Mouse (Mus musculus) myocyte (in vitro differentiated cells): Measurements from ENCODE around the gene Eef1akmt2. TPM values are rescaled to one million over a fixed set of nuclear protein-coding genes. Genes with fewer than 3 reads are reported as not detected.

Source experiments
- H3K27me3 ChIP-seq: one replicate; pipeline ENCODE4 v1.6.1; 2011; ENCODE audit not compliant: control insufficient read depth, insufficient read depth, insufficient read length
- H3K36me3 ChIP-seq: one replicate; pipeline ENCODE4 v1.6.1; 2011; ENCODE audit not compliant: control insufficient read depth, insufficient read depth
- H3K4me2 ChIP-seq: one replicate; pipeline ENCODE4 v1.6.1; 2011; ENCODE audit warnings: low read depth, control low read depth
- H3K4me3 ChIP-seq: one replicate; pipeline ENCODE4 v1.5.1; 2011; ENCODE audit warnings: mild to moderate bottlenecking, control low read depth, moderate library complexity
- H3K79me2 ChIP-seq: one replicate; pipeline ENCODE4 v1.6.1; 2011; ENCODE audit not compliant: control insufficient read depth, insufficient read depth
- H3ac ChIP-seq: one replicate; pipeline ENCODE4 v1.6.1; 2011; ENCODE audit not compliant: control insufficient read depth, insufficient read length
- CEBPB ChIP-seq: IDR thresholded peaks from 2 replicates; pipeline ENCODE4 v1.6.1; 2011; ENCODE audit warnings: mild to moderate bottlenecking, moderate library complexity; ENCODE audit not compliant: poor library complexity, insufficient read depth, severe bottlenecking
- E2F4 ChIP-seq: IDR thresholded peaks from one replicate; pipeline ENCODE4 v1.6.1; 2011; ENCODE audit warnings: mild to moderate bottlenecking, control low read depth, moderate library complexity; ENCODE audit not compliant: insufficient read depth
- MAX ChIP-seq: IDR thresholded peaks from one replicate; pipeline ENCODE4 v1.6.1; 2011; ENCODE audit warnings: low read depth, mild to moderate bottlenecking, control low read depth
- MYOD1 ChIP-seq, 3 experiments: IDR thresholded peaks; one replicate each; pipeline ENCODE4 v1.6.1; 2011; ENCODE audit warnings: control low read depth in 2 of 3, low read depth in 2 of 3, mild to moderate bottlenecking in 2 of 3, moderate library complexity in 1 of 3; ENCODE audit not compliant: insufficient read length in 2 of 3, control insufficient read depth in 1 of 3
- MYOG ChIP-seq, 3 experiments: IDR thresholded peaks; one replicate each; pipeline ENCODE4 v1.6.1; 2011; ENCODE audit warnings: control low read depth in 2 of 3, low read depth in 2 of 3, mild to moderate bottlenecking in 2 of 3; ENCODE audit not compliant: insufficient read length in 2 of 3, control insufficient read depth in 1 of 3, insufficient read depth in 1 of 3
- POLR2A ChIP-seq: IDR thresholded peaks from one replicate; pipeline ENCODE4 v1.6.1; 2011; ENCODE audit warnings: low read depth, mild to moderate bottlenecking, control low read depth, moderate library complexity; ENCODE audit not compliant: insufficient read length
- POLR2AphosphoS2 ChIP-seq: IDR thresholded peaks from one replicate; pipeline ENCODE4 v1.6.1; 2011; ENCODE audit warnings: low read depth, control low read depth; ENCODE audit not compliant: insufficient read length
- REST ChIP-seq: IDR thresholded peaks from one replicate; pipeline ENCODE4 v1.6.1; 2011; ENCODE audit warnings: mild to moderate bottlenecking, control low read depth, moderate library complexity; ENCODE audit not compliant: insufficient read depth, insufficient read length
- SRF ChIP-seq: IDR thresholded peaks from one replicate; pipeline ENCODE4 v1.6.1; 2011; ENCODE audit warnings: low read depth; ENCODE audit not compliant: control insufficient read depth, insufficient read length
- TCF12 ChIP-seq: IDR thresholded peaks from one replicate; pipeline ENCODE4 v1.6.1; 2011; ENCODE audit warnings: mild to moderate bottlenecking, control low read depth; ENCODE audit not compliant: poor library complexity, insufficient read depth, severe bottlenecking
- TCF3 ChIP-seq: IDR thresholded peaks from one replicate; pipeline ENCODE4 v1.6.1; 2011; ENCODE audit warnings: low read depth, control low read depth; ENCODE audit not compliant: insufficient read length
- USF1 ChIP-seq: IDR thresholded peaks from one replicate; pipeline ENCODE4 v1.6.1; 2011; ENCODE audit warnings: low read depth, mild to moderate bottlenecking, control low read depth, moderate library complexity
- polyA plus RNA-seq: library from polyadenylated mRNA; unstranded; fragments of >200 nt; fragmentation: generic; extraction: Trizol; gene quantifications from one replicate; pipeline ENCODE4 v1.2.1, GENCODE M21; 2012; ENCODE audit warnings: missing spikeins

Eef1akmt2 gene
- polyA plus RNA-seq, 1 experiment: 10.8 TPM

- peak overlapping the region; percentile 97 for H3K4me2 ChIP-seq
- H3K4me3 ChIP-seq: peak overlapping the region; percentile 56
- peaks cover 16% of the 10 kb centered on the region for H3K79me2 ChIP-seq
- H3ac ChIP-seq: peak overlapping the region; percentile 86
- peak; percentile 31 for TF ChIP-seq POLR2AphosphoS2
- TF ChIP-seq TCF12: no peak
- TF ChIP-seq MAX: no peak
- no peak for TF ChIP-seq USF1
- peak; percentile 8 for TF ChIP-seq POLR2A
- no peaks in the 10 kb centered on the region for H3K27me3 ChIP-seq
- no peaks in the 10 kb centered on the region for H3K36me3 ChIP-seq
Measured at GRCm38 (mm10) chr7:132812619-132813415, 39.7 kb downstream of the Eef1akmt2 start.

GRCm38 (mm10) chr7:132811716-132812618, 40.5 kb downstream of the Eef1akmt2 start:
- H3K79me2 ChIP-seq: peaks cover 21% of the 10 kb centered on the region
- peak overlapping the region; percentile 97 for H3K4me2 ChIP-seq
- H3K27me3 ChIP-seq: no peaks in the 10 kb centered on the region
- H3ac ChIP-seq: peak overlapping the region; percentile 86
- no peaks in the 10 kb centered on the region for H3K36me3 ChIP-seq
- peak overlapping the region; percentile 56 for H3K4me3 ChIP-seq
- TF ChIP-seq E2F4: no peak
- no peak for TF ChIP-seq MYOD1 (IDR thresholded peaks at IDR 0.05; ENCODE audit: control insufficient read depth in 1 of 3, insufficient read length in 2 of 3, low read depth in 2 of 3)
- no peak for TF ChIP-seq TCF3
- TF ChIP-seq TCF12: no peak
- TF ChIP-seq SRF: no peak
- TF ChIP-seq MYOG (IDR thresholded peaks at IDR 0.05; ENCODE audit: control insufficient read depth in 1 of 3, insufficient read depth in 1 of 3, insufficient read length in 2 of 3, low read depth in 2 of 3): no peak
- no peak for TF ChIP-seq CEBPB
- TF ChIP-seq POLR2A: no peak
- TF ChIP-seq USF1: no peak
- TF ChIP-seq MAX: no peak
- TF ChIP-seq POLR2AphosphoS2: no peak
- no peak for TF ChIP-seq REST

- no peaks in the 10 kb centered on the region for H3K27me3 ChIP-seq
- H3K4me3 ChIP-seq: peak overlapping the region; percentile 56
- peaks cover 28% of the 10 kb centered on the region for H3K79me2 ChIP-seq
- TF ChIP-seq MYOG (IDR thresholded peaks at IDR 0.05; ENCODE audit: control insufficient read depth in 1 of 3, insufficient read depth in 1 of 3, insufficient read length in 2 of 3, low read depth in 2 of 3) (peak in 2 of 3 experiments; percentile 37 to 74), MYOD1 (IDR thresholded peaks at IDR 0.05; ENCODE audit: control insufficient read depth in 1 of 3, insufficient read length in 2 of 3, low read depth in 2 of 3) (peak in 1 of 3 experiments; percentile 63), SRF (no peak)
- H3ac ChIP-seq: no peak overlapping the region
- H3K4me2 ChIP-seq: peak overlapping the region; percentile 97
- H3K36me3 ChIP-seq: no peaks in the 10 kb centered on the region
Measured at GRCm38 (mm10) chr7:132810879-132811278, 41.6 kb downstream of the Eef1akmt2 start.

DNA sequence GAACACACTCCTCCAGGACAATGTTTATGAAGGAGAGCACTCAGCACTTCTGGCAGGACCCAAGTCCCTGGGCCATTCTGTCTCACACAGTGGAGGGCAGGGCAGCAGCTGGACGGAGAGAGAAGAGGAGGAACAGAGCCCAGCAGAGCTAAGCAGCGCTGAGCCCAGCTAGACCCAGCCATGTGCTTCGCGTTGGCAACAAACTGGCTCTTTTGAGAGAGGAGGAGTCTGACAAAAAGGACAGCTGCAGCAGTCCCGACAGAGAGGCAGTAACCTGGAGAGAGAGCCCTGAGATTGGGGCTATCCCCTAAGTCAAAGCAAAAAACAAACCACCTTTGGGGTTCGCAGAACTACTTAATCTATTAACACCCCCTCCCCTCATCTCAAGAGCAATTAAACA, 42.1 kb downstream of the Eef1akmt2 start:
- Histone ChIP-seq H3K36me3 (no peaks in the 10 kb centered on the region), H3K4me3 (no peak overlapping the region), H3ac (no peak overlapping the region), H3K79me2 (peaks cover 28% of the 10 kb centered on the region), H3K27me3 (no peaks in the 10 kb centered on the region), H3K4me2 (peak overlapping the region; percentile 64)
- TF ChIP-seq MAX (no peak), SRF (no peak), TCF12 (peak; percentile 37), POLR2AphosphoS2 (no peak), REST (no peak), CEBPB (no peak), MYOG (IDR thresholded peaks at IDR 0.05; ENCODE audit: control insufficient read depth in 1 of 3, insufficient read depth in 1 of 3, insufficient read length in 2 of 3, low read depth in 2 of 3) (peak; percentile 64 to 88 (median 70)), E2F4 (no peak), MYOD1 (IDR thresholded peaks at IDR 0.05; ENCODE audit: control insufficient read depth in 1 of 3, insufficient read length in 2 of 3, low read depth in 2 of 3) (peak; percentile 4 to 75 (median 68))
